Mouse (Mus musculus) liver, embryonic 11.5 days (tissue): ENCODE results near the gene Mansc4. TPM values are rescaled to one million over a fixed set of nuclear protein-coding genes. Genes with fewer than 3 reads are reported as not detected.

Experiments
- ATAC-seq: fragments of 200-750 bp; cut with Nextera tagmentation; replicated peaks from 2 replicates; pipeline ENCODE4 v1.8.0; 2017; ENCODE audit warnings: moderate number of reproducible peaks, mild to moderate bottlenecking, moderate TSS enrichment, moderate library complexity; ENCODE audit not compliant: low FRiP score
- DNase-seq: peaks from one replicate; pipeline ENCODE4 v3.0.0-alpha.2; 2017; ENCODE audit warnings: low spot score
- H3K27ac ChIP-seq: fragments of 300-500 bp; sonication (generic); 2 replicates; pipeline ENCODE4 v1.5.1; 2014; ENCODE audit warnings: mild to moderate bottlenecking, low read depth, low read length, control low read depth
- H3K27me3 ChIP-seq: fragments of 300-500 bp; sonication (generic); replicated peaks from 2 replicates; pipeline ENCODE4 v1.6.1; 2014; ENCODE audit warnings: low read length, mixed read lengths; ENCODE audit not compliant: control insufficient read depth, insufficient read depth
- H3K36me3 ChIP-seq: fragments of 300-500 bp; sonication (generic); 2 replicates; pipeline ENCODE4 v1.6.1; 2014; ENCODE audit warnings: mild to moderate bottlenecking, low read length, moderate library complexity, mixed read lengths; ENCODE audit not compliant: control insufficient read depth, insufficient read depth
- H3K4me1 ChIP-seq: fragments of 300-500 bp; sonication (generic); replicated peaks from 2 replicates; pipeline ENCODE4 v1.6.1; 2014; ENCODE audit warnings: low read length, mixed read lengths; ENCODE audit not compliant: control insufficient read depth, insufficient read depth
- H3K4me2 ChIP-seq: fragments of 300-500 bp; sonication (generic); 2 replicates; pipeline ENCODE4 v1.6.1; 2014; ENCODE audit warnings: mild to moderate bottlenecking, control low read depth, moderate library complexity
- H3K4me3 ChIP-seq: fragments of 300-500 bp; sonication (generic); 2 replicates; pipeline ENCODE4 v1.5.1; 2014; ENCODE audit warnings: low read depth, low read length, control low read depth
- H3K9ac ChIP-seq: fragments of 300-500 bp; sonication (generic); 2 replicates; pipeline ENCODE4 v1.6.1; 2014; ENCODE audit warnings: low read depth, low read length, control low read depth
- H3K9me3 ChIP-seq: fragments of 300-500 bp; sonication (generic); 2 replicates; pipeline ENCODE4 v1.6.1; 2016; ENCODE audit warnings: low read length, inconsistent platforms, mixed read lengths; ENCODE audit not compliant: control insufficient read depth
- WGBS: fragments of 180-500 bp; shearing (Covaris S2); extraction: QIAGEN DNeasy Blood & Tissue Kit; methylation state at CpG from one replicate; pipeline ENCODE4 v1.1.7; 2014; 5-methylcytosine and 5-hydroxymethylcytosine counted together
- polyA plus RNA-seq: library from polyadenylated mRNA; unstranded; fragments of >200 nt; fragmentation: Nextera tagmentation; extraction: Ambion mirVana; gene quantifications from 2 replicates; pipeline ENCODE4 v1.2.1, GENCODE M21; 2014

Gene Mansc4
- polyA plus RNA-seq, 1 experiment from 2014 or later: 0.40 TPM

- peaks cover 16% of the 10 kb centered on the region; the same call in 1 of the 2 replicates for H3K36me3 ChIP-seq
- peaks cover under 1% of the 10 kb centered on the region; the same call in 1 of the 2 replicates for H3K4me1 ChIP-seq
- no peak overlapping the region for H3K9ac ChIP-seq
- WGBS: 91% methylated on average over 13 of the region's 13 CpGs
- H3K27me3 ChIP-seq: no peaks in the 10 kb centered on the region
- no peak overlapping the region for H3K27ac ChIP-seq
- ATAC-seq (no peak), DNase-seq (peak; percentile 16)
- H3K9me3 ChIP-seq: no peaks in the 10 kb centered on the region
- H3K4me2 ChIP-seq: no peak overlapping the region
- H3K4me3 ChIP-seq: no peak overlapping the region
Measured at GRCm38 (mm10) chr6:147049239-147049805, 37.5 kb downstream of the Mansc4 start.

DNA sequence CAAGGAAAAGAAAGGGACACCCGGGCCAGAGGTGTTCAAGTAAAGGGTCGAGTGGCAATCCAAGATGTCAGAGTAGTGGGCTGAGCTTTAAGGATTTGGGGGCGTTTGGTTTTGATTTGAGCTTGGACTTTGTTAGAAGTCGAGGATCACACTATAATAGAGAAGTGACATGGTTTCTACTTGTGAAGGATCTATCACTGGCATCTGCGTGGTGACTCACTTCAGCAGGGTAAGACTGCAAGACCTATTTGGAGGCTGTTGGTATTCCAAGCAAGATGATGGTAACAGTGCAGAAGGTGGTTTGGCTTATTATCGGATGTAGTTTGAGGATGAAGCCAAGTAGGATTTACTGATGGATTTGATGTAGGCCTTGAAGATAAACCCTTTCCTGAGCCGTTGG is 43.2 kb downstream of the Mansc4 start:
- DNase-seq (peak; percentile 25), ATAC-seq (no peak)

DNA sequence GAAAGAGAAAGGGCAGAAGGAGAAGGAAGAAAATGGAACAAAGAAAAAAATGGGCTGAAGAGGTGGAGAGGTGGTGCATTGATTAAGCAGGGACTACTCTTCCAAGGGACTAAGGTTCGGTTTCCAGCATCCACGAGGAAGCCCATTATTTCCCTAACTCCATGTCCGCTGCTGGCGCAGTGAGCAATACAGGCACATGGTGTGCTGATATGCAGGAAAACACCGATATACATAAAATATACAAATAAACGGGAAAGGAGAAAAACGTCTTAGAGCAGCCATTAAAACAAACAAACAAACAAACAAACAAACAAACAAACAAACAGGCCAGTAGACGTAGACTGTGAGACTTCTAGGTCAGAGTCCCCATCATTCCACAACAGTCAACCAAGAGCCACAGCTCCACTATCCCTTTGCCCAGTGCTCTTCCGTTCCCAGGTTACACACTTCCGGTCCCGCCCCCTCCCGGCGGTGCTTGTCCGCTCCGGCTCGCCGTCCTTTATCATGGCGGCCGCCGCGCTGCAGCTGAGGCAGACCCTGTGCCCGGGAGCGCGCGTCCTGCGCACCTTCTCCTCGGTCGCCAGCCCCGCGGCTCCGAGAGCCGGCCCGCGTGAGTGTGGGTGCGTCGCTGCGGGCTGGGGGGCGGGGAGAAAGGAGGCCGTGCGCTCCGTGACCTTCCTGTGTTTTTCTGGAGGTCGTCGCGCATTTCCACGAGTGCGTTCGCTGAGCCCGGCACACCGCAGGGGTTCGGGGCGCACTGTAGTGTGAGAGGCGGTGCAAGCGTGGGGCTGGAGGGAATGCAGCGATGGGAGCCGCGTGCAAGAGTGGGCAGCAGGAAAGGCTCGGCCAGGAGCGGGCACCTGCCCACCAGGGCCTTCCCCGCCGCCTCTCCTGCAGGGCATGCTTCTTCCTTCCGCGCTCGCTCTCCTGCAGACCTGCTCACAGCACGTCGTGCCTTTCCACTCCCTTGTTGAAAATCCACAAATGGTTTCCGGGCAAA is 44.2 kb downstream of the Mansc4 start, which contains the start of gene Mrps35:
Gene Mrps35 (plus strand): TSS at position 474 of the 1,000 bp plus-strand sequence.
- Histone ChIP-seq H3K9me3 (no peaks in the 10 kb centered on the region), H3K27me3 (no peaks in the 10 kb centered on the region), H3K36me3 (no peaks in the 10 kb centered on the region; the same call in 1 of the 2 replicates), H3K9ac (peak within 1 kb of the TSS; percentile 93), H3K27ac (peak within 1 kb of the TSS; percentile 59; the same call in 1 of the 2 replicates), H3K4me1 (peaks cover 10% of the 10 kb centered on the region), H3K4me2 (peak within 1 kb of the TSS; percentile 64), H3K4me3 (peak within 1 kb of the TSS; percentile 88)
- peak; percentile 90 for DNase-seq
- peak; percentile 99 for ATAC-seq
- 3% methylated on average over 66 of the region's 66 CpGs for WGBS

More for the DNA sequence above, 43.2 kb downstream of the Mansc4 start:
- H3K27ac ChIP-seq: no peak overlapping the region
- H3K27me3 ChIP-seq: no peaks in the 10 kb centered on the region
- peak overlapping the region; percentile 93 for H3K9ac ChIP-seq
- no peaks in the 10 kb centered on the region for H3K9me3 ChIP-seq
- 42% methylated on average over 7 of the region's 7 CpGs for WGBS
- peak overlapping the region; percentile 88 for H3K4me3 ChIP-seq
- H3K4me2 ChIP-seq: peak overlapping the region; percentile 64
- H3K4me1 ChIP-seq: peaks cover 10% of the 10 kb centered on the region
- H3K36me3 ChIP-seq: peaks cover 2% of the 10 kb centered on the region; the same call in 1 of the 2 replicates

DNA sequence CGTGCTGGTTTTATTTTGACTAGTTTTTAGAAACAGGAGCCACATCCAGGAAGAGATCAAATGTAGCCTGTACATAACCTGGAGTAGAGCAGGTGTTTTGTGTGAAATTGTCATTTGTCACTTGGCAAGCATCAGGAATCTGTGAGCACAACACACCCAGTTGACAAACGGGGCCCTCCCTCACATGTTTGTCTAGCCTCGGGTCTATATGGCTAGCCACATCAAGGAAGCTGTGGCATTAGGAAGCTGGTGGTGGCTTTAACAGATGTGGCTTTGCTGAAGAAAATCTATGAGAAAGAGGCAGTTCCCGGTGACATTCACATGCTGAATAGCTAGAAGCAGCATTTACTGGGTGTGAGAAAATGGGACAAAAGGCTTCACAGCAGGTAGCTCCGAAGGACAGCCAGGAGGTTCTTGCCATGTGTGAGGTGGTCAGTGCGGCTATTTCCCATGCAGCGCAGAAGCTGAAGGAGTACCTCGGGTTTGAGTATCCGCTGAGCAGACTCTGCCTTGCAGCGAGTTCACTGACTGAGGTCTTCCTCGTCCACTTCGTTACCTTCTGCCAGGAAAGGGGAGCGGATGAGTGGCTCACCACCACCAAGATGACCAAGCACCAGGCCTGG is 54.4 kb downstream of the Mansc4 start, which contains the start of gene Rep15:
Gene Rep15 (plus strand): TSS at position 282 of the 623 bp plus-strand sequence.
- DNase-seq (no peak), ATAC-seq (no peak)
- H3K27me3 ChIP-seq: no peaks in the 10 kb centered on the region
- H3K9me3 ChIP-seq: no peaks in the 10 kb centered on the region
- 66% methylated on average over 13 of the region's 13 CpGs for WGBS
- no peak within 1 kb of the TSS for H3K4me2 ChIP-seq
- no peak within 1 kb of the TSS for H3K27ac ChIP-seq
- H3K9ac ChIP-seq: no peak within 1 kb of the TSS
- no peaks in the 10 kb centered on the region for H3K4me1 ChIP-seq
- H3K4me3 ChIP-seq: no peak within 1 kb of the TSS
- H3K36me3 ChIP-seq: peaks cover 10% of the 10 kb centered on the region; the same call in 1 of the 2 replicates

GRCm38 (mm10) chr6:147030096-147030885 is 56.5 kb downstream of the Mansc4 start:
- Histone ChIP-seq H3K9me3 (no peaks in the 10 kb centered on the region), H3K4me1 (no peaks in the 10 kb centered on the region), H3K4me3 (no peak overlapping the region), H3K27ac (no peak overlapping the region), H3K27me3 (no peaks in the 10 kb centered on the region), H3K36me3 (peaks cover 13% of the 10 kb centered on the region; the same call in 1 of the 2 replicates), H3K4me2 (no peak overlapping the region), H3K9ac (no peak overlapping the region)
- DNase-seq (no peak), ATAC-seq (no peak)
- WGBS: 87% methylated on average over 15 of the region's 15 CpGs

- DNase-seq (no peak), ATAC-seq (no peak)
- Histone ChIP-seq H3K4me2 (no peak overlapping the region), H3K9me3 (no peaks in the 10 kb centered on the region), H3K9ac (no peak overlapping the region), H3K27ac (no peak overlapping the region), H3K4me1 (no peaks in the 10 kb centered on the region), H3K27me3 (no peaks in the 10 kb centered on the region), H3K4me3 (no peak overlapping the region), H3K36me3 (peaks cover 13% of the 10 kb centered on the region; the same call in 1 of the 2 replicates)
- 89% methylated on average over 9 of the region's 9 CpGs for WGBS
Measured at GRCm38 (mm10) chr6:147029591-147029990, 57.2 kb downstream of the Mansc4 start.

DNA sequence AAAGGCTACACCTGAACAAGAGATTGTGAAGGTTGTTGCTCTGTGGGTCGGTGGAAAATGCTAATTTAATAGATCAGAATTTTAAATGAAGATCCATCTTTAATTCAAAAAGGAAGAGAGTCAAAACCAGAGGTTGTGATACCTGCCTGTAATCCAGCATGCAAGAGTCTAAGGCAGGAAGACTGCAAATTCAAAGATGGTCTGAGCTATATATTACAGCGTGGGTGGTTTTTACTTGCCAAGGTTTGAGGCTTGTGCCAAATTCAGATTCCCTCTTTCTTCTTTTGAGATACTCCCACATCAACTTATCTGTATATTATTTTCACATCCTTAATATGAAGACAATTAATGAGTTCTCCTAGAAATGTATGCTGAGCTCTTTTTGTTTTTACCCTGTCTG is 58.4 kb downstream of the Mansc4 start:
- no peak overlapping the region for H3K27ac ChIP-seq
- ATAC-seq: no peak

More for the DNA sequence above, 58.4 kb downstream of the Mansc4 start:
- Histone ChIP-seq H3K4me1 (no peaks in the 10 kb centered on the region), H3K36me3 (peaks cover 13% of the 10 kb centered on the region; the same call in 1 of the 2 replicates), H3K27me3 (no peaks in the 10 kb centered on the region), H3K9ac (no peak overlapping the region), H3K4me2 (no peak overlapping the region), H3K4me3 (no peak overlapping the region), H3K9me3 (no peaks in the 10 kb centered on the region)
- no peak for DNase-seq
- WGBS: 77% methylated on average over 2 of the region's 2 CpGs
